Mouse (Mus musculus): ENCODE results near the gene Atp13a2. TPM values are rescaled to one million over a fixed set of nuclear protein-coding genes. Genes with fewer than 3 reads are reported as not detected.

Atp13a2 gene
- total and polyA plus RNA-seq, 2 experiments from 2014 or later, result 18.8 to 45.8 TPM

DNA sequence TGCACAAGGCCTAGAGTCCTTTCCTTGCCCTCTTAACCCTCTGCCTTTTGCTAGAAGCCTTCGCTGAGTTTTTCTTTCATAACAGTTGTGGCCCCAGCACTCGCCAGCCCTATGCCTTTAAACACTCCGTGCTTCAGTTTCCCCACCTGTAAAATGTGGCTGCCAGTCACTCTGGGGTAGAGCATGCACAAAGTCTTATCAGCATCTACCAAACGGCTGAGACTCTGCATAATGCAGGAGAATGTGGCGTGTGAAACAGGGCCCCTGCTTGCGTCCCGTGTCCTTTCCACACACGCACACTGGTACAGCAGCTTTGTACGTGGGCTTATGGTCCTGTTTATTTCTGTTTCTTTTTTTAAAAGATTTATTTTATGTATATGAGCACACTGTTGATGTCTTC lies 10.1 kb downstream of the Atp13a2 start:
- Histone ChIP-seq H3K36me3 (replicated peaks; ENCODE audit: control insufficient read depth, insufficient read depth, low read length) (peaks cover 82% of the 10 kb centered on the region), H3K27me3 (ENCODE audit: control insufficient read depth, insufficient read depth, low read length) (no peaks in the 10 kb centered on the region), H3K9ac (replicated peaks; ENCODE audit: low read depth, low read length) (no peak overlapping the region), H3K27ac (ENCODE audit: low read depth) (no peak overlapping the region), H3K4me1 (ENCODE audit: control insufficient read depth, insufficient read depth) (no peaks in the 10 kb centered on the region), H3K9me3 (replicated peaks; ENCODE audit: control insufficient read depth, low read length) (no peaks in the 10 kb centered on the region), H3K4me3 (ENCODE audit: low read depth, low read length) (no peak overlapping the region), H3K4me2 (ENCODE audit: low read depth, low read length) (no peak overlapping the region)
- DNase-seq (ENCODE audit: low spot score) (no peak), ATAC-seq (ENCODE audit: insufficient read depth, low read depth) (no peak)
- 88% methylated on average over 9 of the region's 9 CpGs for WGBS
- TF ChIP-seq EP300 (IDR thresholded peaks at IDR 0.05; ENCODE audit: low read depth), result no peak
- no peak for TF ChIP-seq CTCF (IDR thresholded peaks at IDR 0.05; ENCODE audit: low read depth)

DNA sequence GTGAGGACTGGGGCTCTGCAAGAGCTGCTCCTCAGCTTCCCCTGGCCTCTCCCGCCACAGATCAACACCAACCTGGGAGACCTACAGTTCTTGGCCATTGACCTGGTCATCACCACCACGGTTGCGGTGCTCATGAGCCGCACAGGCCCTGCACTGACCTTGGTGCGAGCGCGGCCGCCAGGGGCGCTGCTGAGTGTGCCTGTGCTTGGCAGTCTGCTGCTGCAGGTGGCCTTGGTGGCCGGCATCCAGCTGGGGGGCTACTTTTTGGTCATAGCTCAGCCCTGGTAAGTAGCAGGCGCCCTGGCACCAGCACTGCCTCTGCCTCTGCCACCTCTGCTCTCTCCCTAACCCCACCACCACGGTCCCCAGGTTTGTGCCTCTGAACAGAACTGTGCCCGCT lies 19.3 kb downstream of the Atp13a2 start:
- no peak overlapping the region for H3K4me2 ChIP-seq (ENCODE audit: low read depth, low read length)
- no peak overlapping the region for H3K9ac ChIP-seq (replicated peaks; ENCODE audit: low read depth, low read length)
- H3K27me3 ChIP-seq (ENCODE audit: control insufficient read depth, insufficient read depth, low read length), result no peaks in the 10 kb centered on the region
- TF ChIP-seq EP300 (IDR thresholded peaks at IDR 0.05; ENCODE audit: low read depth) (no peak), CTCF (IDR thresholded peaks at IDR 0.05; ENCODE audit: low read depth) (peak; percentile 32; the same call in 1 of the 2 replicates)
- ATAC-seq (ENCODE audit: insufficient read depth, low read depth) (no peak), DNase-seq (ENCODE audit: low spot score) (no peak)
- peaks cover 8% of the 10 kb centered on the region; the same call in 1 of the 2 replicates for H3K4me1 ChIP-seq (ENCODE audit: control insufficient read depth, insufficient read depth)
- WGBS, result 80% methylated on average over 10 of the region's 13 CpGs
- H3K36me3 ChIP-seq (replicated peaks; ENCODE audit: control insufficient read depth, insufficient read depth, low read length), result peaks cover 51% of the 10 kb centered on the region
- no peak overlapping the region for H3K4me3 ChIP-seq (ENCODE audit: low read depth, low read length)
- no peak overlapping the region for H3K27ac ChIP-seq (ENCODE audit: low read depth)
- no peaks in the 10 kb centered on the region for H3K9me3 ChIP-seq (replicated peaks; ENCODE audit: control insufficient read depth, low read length)

GRCm38 (mm10) chr4:141008028-141008427 lies 21.4 kb downstream of the Atp13a2 start:
- Histone ChIP-seq H3K27ac (ENCODE audit: low read depth) (no peak overlapping the region), H3K4me2 (ENCODE audit: low read depth, low read length) (no peak overlapping the region), H3K36me3 (replicated peaks; ENCODE audit: control insufficient read depth, insufficient read depth, low read length) (peaks cover 31% of the 10 kb centered on the region), H3K4me1 (ENCODE audit: control insufficient read depth, insufficient read depth) (peaks cover 8% of the 10 kb centered on the region; the same call in 1 of the 2 replicates), H3K27me3 (ENCODE audit: control insufficient read depth, insufficient read depth, low read length) (no peaks in the 10 kb centered on the region), H3K9me3 (replicated peaks; ENCODE audit: control insufficient read depth, low read length) (no peaks in the 10 kb centered on the region), H3K9ac (replicated peaks; ENCODE audit: low read depth, low read length) (no peak overlapping the region), H3K4me3 (ENCODE audit: low read depth, low read length) (no peak overlapping the region)
- peak; percentile 55 for DNase-seq (ENCODE audit: low spot score)
- TF ChIP-seq CTCF (IDR thresholded peaks at IDR 0.05; ENCODE audit: low read depth) (no peak), EP300 (IDR thresholded peaks at IDR 0.05; ENCODE audit: low read depth) (no peak)
- ATAC-seq (ENCODE audit: insufficient read depth, low read depth), result peak; percentile 59
- 34% methylated on average over 8 of the region's 8 CpGs for WGBS

DNA sequence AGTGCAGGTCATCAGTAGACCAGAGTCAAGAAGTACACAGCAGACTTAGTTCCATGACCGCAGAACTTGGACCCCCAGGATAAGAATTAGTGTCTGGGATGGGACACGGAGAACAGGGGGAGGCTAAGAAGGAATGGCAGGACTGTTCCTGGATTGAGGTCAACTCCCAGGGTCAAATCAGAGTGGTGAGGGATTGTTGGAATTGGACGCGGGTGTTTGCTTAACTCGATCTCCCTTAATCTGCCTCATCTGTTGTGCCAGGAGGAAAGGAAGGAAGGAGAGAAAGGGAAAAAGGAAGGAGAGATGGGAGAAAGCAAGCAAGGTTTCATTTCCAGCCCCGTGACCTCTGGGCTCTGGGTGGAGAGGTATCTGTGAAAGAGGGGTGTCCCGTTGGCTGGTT lies 23.4 kb downstream of the Atp13a2 start, which contains the start of gene Mfap2:
Mfap2 (plus strand) TSS at position 301 of the 400 bp plus-strand sequence.
- no peak for TF ChIP-seq CTCF (IDR thresholded peaks at IDR 0.05; ENCODE audit: low read depth)
- no peak for TF ChIP-seq EP300 (IDR thresholded peaks at IDR 0.05; ENCODE audit: low read depth)
- Histone ChIP-seq H3K9me3 (replicated peaks; ENCODE audit: control insufficient read depth, low read length) (no peaks in the 10 kb centered on the region), H3K4me1 (ENCODE audit: control insufficient read depth, insufficient read depth) (peaks cover 8% of the 10 kb centered on the region; the same call in 1 of the 2 replicates), H3K27ac (ENCODE audit: low read depth) (peak within 1 kb of the TSS; percentile 68), H3K4me2 (ENCODE audit: low read depth, low read length) (peak within 1 kb of the TSS; percentile 82), H3K4me3 (ENCODE audit: low read depth, low read length) (peak within 1 kb of the TSS; percentile 58), H3K36me3 (replicated peaks; ENCODE audit: control insufficient read depth, insufficient read depth, low read length) (peaks cover 13% of the 10 kb centered on the region; the same call in 1 of the 2 replicates), H3K9ac (replicated peaks; ENCODE audit: low read depth, low read length) (peak within 1 kb of the TSS; percentile 67), H3K27me3 (ENCODE audit: control insufficient read depth, insufficient read depth, low read length) (no peaks in the 10 kb centered on the region)
- 17% methylated on average over 7 of the region's 7 CpGs for WGBS
- DNase-seq (ENCODE audit: low spot score) (no peak), ATAC-seq (ENCODE audit: insufficient read depth, low read depth) (no peak)

- Histone ChIP-seq H3K9ac (replicated peaks; ENCODE audit: low read depth, low read length) (peak overlapping the region; percentile 67), H3K4me1 (ENCODE audit: control insufficient read depth, insufficient read depth) (peaks cover 8% of the 10 kb centered on the region; the same call in 1 of the 2 replicates), H3K9me3 (replicated peaks; ENCODE audit: control insufficient read depth, low read length) (no peaks in the 10 kb centered on the region), H3K36me3 (replicated peaks; ENCODE audit: control insufficient read depth, insufficient read depth, low read length) (peaks cover 11% of the 10 kb centered on the region; the same call in 1 of the 2 replicates), H3K4me2 (ENCODE audit: low read depth, low read length) (peak overlapping the region; percentile 82), H3K27ac (ENCODE audit: low read depth) (peak overlapping the region; percentile 68), H3K27me3 (ENCODE audit: control insufficient read depth, insufficient read depth, low read length) (no peaks in the 10 kb centered on the region), H3K4me3 (ENCODE audit: low read depth, low read length) (peak overlapping the region; percentile 58)
- WGBS, result 1% methylated on average over 26 of the region's 26 CpGs
- DNase-seq (ENCODE audit: low spot score) (no peak), ATAC-seq (ENCODE audit: insufficient read depth, low read depth) (peak; percentile 45)
- TF ChIP-seq EP300 (IDR thresholded peaks at IDR 0.05; ENCODE audit: low read depth), result no peak
- TF ChIP-seq CTCF (IDR thresholded peaks at IDR 0.05; ENCODE audit: low read depth), result no peak
Measured at GRCm38 (mm10) chr4:141010526-141010925, 23.9 kb downstream of the Atp13a2 start.
